Mouse (Mus musculus): ENCODE data around the gene Emc3. TPM values are rescaled to one million over a fixed set of nuclear protein-coding genes. Genes with fewer than 3 reads are reported as not detected.

Gene Emc3
- total RNA-seq, 1 experiment from 2014 or later: 125 TPM

Small RNA genes lying within 50 kb of the gene (microRNA-seq; reads per million reads assigned to microRNA genes)
- gene Gm23365: 0 reads per million in 2 experiments

Other genes with a start within 250 kb of the Emc3 start
- gene Cpne9, start 249.3 kb downstream of the Emc3 start, total RNA-seq (2021): 0.85 and 1.4 TPM in 2 replicates
- gene Brpf1, start 224.5 kb downstream of the Emc3 start, total RNA-seq (2021): 27.8 and 32.9 TPM in 2 replicates
- gene Ogg1, start 204.7 kb downstream of the Emc3 start, total RNA-seq (2021): 16.7 and 19.9 TPM in 2 replicates
- gene Camk1, start 187.7 kb downstream of the Emc3 start, total RNA-seq (2021): 45.3 and 62.0 TPM in 2 replicates
- 51.4 and 54.5 TPM in 2 replicates for gene Tada3, start 153.8 kb downstream of the Emc3 start, total RNA-seq (2021)
- gene Arpc4, start 153.5 kb downstream of the Emc3 start, total RNA-seq (2021): 143 and 191 TPM in 2 replicates
- gene Ttll3, start 142.4 kb downstream of the Emc3 start, total RNA-seq (2021): 3.9 and 4.5 TPM in 2 replicates
- 7.6 and 8.1 TPM in 2 replicates for gene Rpusd3, start 112.3 kb downstream of the Emc3 start, total RNA-seq (2021)
- 153 and 182 TPM in 2 replicates for gene Cidec, start 95.9 kb downstream of the Emc3 start, total RNA-seq (2021)
- 47.5 and 55.0 TPM in 2 replicates for gene Jagn1, start 89.1 kb downstream of the Emc3 start, total RNA-seq (2021)
- 0.76 and 1.5 TPM in 2 replicates for gene Il17re, start 73.2 kb downstream of the Emc3 start, total RNA-seq (2021)
- gene Il17rc, start 60.2 kb downstream of the Emc3 start, total RNA-seq (2021): 18.0 and 19.3 TPM in 2 replicates
- 45.2 and 59.9 TPM in 2 replicates for gene Creld1, start 48.4 kb downstream of the Emc3 start, total RNA-seq (2021)
- gene Prrt3, start 29.7 kb downstream of the Emc3 start, total RNA-seq (2021): 0.30 TPM in 1 of 2 replicates, not detected in the other
- gene Fancd2, start within 50 bp of the Emc3 start, total RNA-seq (2021): 2.0 and 3.0 TPM in 2 replicates
- gene Fancd2os, start 69.1 kb upstream of the Emc3 start, total RNA-seq (2021): 0.70 TPM in 1 of 2 replicates, not detected in the other
- 175 and 224 TPM in 2 replicates for gene Brk1, start 73.1 kb upstream of the Emc3 start, total RNA-seq (2021)
- gene Vhl, start 92.3 kb upstream of the Emc3 start, total RNA-seq (2021): 31.6 and 32.6 TPM in 2 replicates
- 13.8 and 17.1 TPM in 2 replicates for gene Irak2, start 106.8 kb upstream of the Emc3 start, total RNA-seq (2021)
- gene Tatdn2, start 165.4 kb upstream of the Emc3 start, total RNA-seq (2021): 49.5 and 50.7 TPM in 2 replicates
- gene Ghrl, start 188.2 kb upstream of the Emc3 start, total RNA-seq (2021): not detected in 2 replicates
- gene Sec13, start 209.1 kb upstream of the Emc3 start, total RNA-seq (2021): 109 and 115 TPM in 2 replicates

All from adrenal gland, postnatal 25 days (tissue).